Mouse (Mus musculus): ENCODE data around the gene Olfr1532-ps1.
"Not testable (repeated sequence)": the region's sequence is repeated elsewhere in the genome, so short reads cannot be mapped to it uniquely, and the experiment has no call there.

- not testable (repeated sequence) for TF ChIP-seq CTCF (IDR thresholded peaks at IDR 0.05; ENCODE audit: low read depth); EP300 (optimal IDR thresholded peaks at IDR 0.05)
Observed at GRCm38 (mm10) chr7:106901141-106901540, 6.7 kb upstream of the Olfr1532-ps1 start, which contains the start of gene Olfr707.

All from stomach, postnatal 0 days (tissue).